Mouse (Mus musculus) forebrain, embryonic 15.5 days (tissue): Measurements from ENCODE around the gene Ints11. TPM values are rescaled to one million over a fixed set of nuclear protein-coding genes. Genes with fewer than 3 reads are reported as not detected.

Source experiments
- ATAC-seq: fragments of 200-750 bp; cut with Nextera tagmentation; replicated peaks from 2 replicates; pipeline ENCODE4 v1.8.0; 2017; ENCODE audit warnings: mild to moderate bottlenecking, moderate TSS enrichment, moderate library complexity
- H3K27ac ChIP-seq: fragments of 300-500 bp; sonication (generic); replicated peaks from 2 replicates; pipeline ENCODE4 v1.5.1; 2015; ENCODE audit warnings: mild to moderate bottlenecking, inconsistent platforms
- H3K27me3 ChIP-seq: fragments of 300-500 bp; sonication (generic); 2 replicates; pipeline ENCODE4 v1.6.1; 2015; ENCODE audit warnings: inconsistent platforms
- H3K36me3 ChIP-seq: fragments of 300-500 bp; sonication (generic); 2 replicates; pipeline ENCODE4 v1.6.1; 2015; ENCODE audit warnings: mild to moderate bottlenecking, inconsistent platforms
- H3K4me1 ChIP-seq: fragments of 300-500 bp; sonication (generic); 2 replicates; pipeline ENCODE4 v1.6.1; 2015; ENCODE audit warnings: inconsistent platforms
- H3K4me2 ChIP-seq: fragments of 300-500 bp; sonication (generic); replicated peaks from 2 replicates; pipeline ENCODE4 v1.6.1; 2015; ENCODE audit warnings: mild to moderate bottlenecking, inconsistent platforms
- H3K4me3 ChIP-seq: fragments of 300-500 bp; sonication (generic); 2 replicates; pipeline ENCODE4 v1.5.1; 2015; ENCODE audit warnings: mild to moderate bottlenecking, inconsistent platforms
- H3K9ac ChIP-seq: fragments of 300-500 bp; sonication (generic); replicated peaks from 2 replicates; pipeline ENCODE4 v1.6.1; 2015; ENCODE audit warnings: mild to moderate bottlenecking, inconsistent platforms
- H3K9me3 ChIP-seq: fragments of 300-500 bp; sonication (generic); 2 replicates; pipeline ENCODE4 v1.6.1; 2016; ENCODE audit warnings: inconsistent platforms
- WGBS: fragments of 180-500 bp; shearing (Covaris S2); methylation state at CpG from one replicate; pipeline ENCODE4 v1.1.7; 2015; ENCODE audit warnings: mixed read lengths; 5-methylcytosine and 5-hydroxymethylcytosine counted together
- polyA plus RNA-seq: library from polyadenylated mRNA; unstranded; fragments of >200 nt; fragmentation: Nextera tagmentation; extraction: Ambion mirVana; gene quantifications from 2 replicates; pipeline ENCODE4 v1.2.1, GENCODE M21; 2015

The Ints11 gene
- polyA plus RNA-seq, 1 experiment from 2014 or later = 90.6 TPM

DNA sequence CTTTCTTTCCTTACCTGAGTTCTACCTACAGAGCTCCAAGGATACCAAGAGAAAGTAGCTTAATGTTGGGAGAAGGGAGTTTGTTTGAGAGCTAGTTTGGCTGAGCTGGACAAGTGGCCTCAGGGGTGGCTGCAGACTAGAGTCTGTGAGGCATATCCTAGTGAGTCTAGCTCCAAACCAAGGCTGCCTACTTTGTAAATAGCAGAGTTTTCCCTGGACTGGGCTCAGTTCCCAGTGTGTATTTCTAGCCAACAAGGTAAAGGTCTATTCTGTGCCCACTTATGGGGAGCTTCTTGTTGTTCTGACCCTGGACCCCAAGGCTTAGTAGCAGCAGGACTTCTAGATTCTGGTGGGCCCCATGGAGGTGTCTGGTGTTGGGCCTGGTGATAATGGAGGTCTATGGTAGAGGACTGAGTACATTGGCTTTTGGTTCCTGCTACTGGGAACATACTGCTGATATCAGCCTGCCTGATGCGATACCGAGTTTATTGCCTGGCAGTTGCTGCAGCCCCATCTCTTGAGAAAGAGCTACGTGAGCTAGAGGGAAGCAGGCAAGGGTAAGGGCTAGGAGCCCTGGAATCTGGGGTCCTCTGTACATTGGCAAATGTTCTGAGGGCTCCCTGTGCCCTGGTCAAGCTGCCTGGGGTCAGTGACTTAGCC lies 19.4 kb upstream of the Ints11 start:
- Histone ChIP-seq H3K27me3 (no peaks in the 10 kb centered on the region), H3K27ac (no peak overlapping the region), H3K4me2 (no peak overlapping the region), H3K36me3 (peaks cover 11% of the 10 kb centered on the region; the same call in 1 of the 2 replicates), H3K9ac (0 out of 2 replicates have a peak overlapping the region, but pooled peaks have one; percentile 90), H3K4me1 (peaks cover 33% of the 10 kb centered on the region), H3K9me3 (no peaks in the 10 kb centered on the region), H3K4me3 (no peak overlapping the region)
- ATAC-seq = no peak
- WGBS = 96% methylated on average over 3 of the region's 3 CpGs

- peaks cover 32% of the 10 kb centered on the region for H3K4me1 ChIP-seq
Observed at GRCm38 (mm10) chr4:155851368-155851767, 18.0 kb upstream of the Ints11 start.

DNA sequence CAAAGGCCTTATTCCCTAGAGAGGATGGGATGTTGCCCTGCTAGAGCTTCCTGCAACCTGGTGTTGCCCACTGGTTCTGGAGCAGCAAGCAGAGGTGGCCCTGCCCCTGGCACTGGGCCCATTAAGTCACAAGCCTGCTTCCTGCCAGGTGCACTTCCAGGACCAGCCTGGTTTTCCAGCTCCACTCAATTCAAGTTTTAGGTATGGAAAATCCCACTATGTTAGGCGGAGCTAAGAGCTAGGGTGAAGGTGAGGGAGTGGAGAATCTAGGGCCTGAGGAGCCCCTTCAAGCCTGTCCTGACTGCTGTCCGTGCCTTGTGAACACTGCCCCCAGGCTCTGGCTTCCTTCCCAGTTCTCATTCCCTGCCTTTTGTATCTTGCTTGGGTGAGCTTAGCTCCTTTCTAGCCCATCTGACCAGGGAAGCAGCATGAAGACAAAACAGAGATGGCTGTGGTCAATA lies 17.4 kb upstream of the Ints11 start:
- no peak overlapping the region for H3K27ac ChIP-seq
- 63% methylated on average over 2 of the region's 2 CpGs for WGBS
- peaks cover 25% of the 10 kb centered on the region for H3K4me1 ChIP-seq
- H3K36me3 ChIP-seq = peaks cover 25% of the 10 kb centered on the region
- ATAC-seq = no peak
- H3K9me3 ChIP-seq = no peaks in the 10 kb centered on the region
- H3K4me2 ChIP-seq = no peak overlapping the region
- no peak overlapping the region for H3K9ac ChIP-seq
- H3K4me3 ChIP-seq = no peak overlapping the region
- no peaks in the 10 kb centered on the region for H3K27me3 ChIP-seq

More at GRCm38 (mm10) chr4:155851368-155851767, 18.0 kb upstream of the Ints11 start:
- Histone ChIP-seq H3K9ac (no peak overlapping the region), H3K36me3 (peaks cover 25% of the 10 kb centered on the region), H3K9me3 (no peaks in the 10 kb centered on the region), H3K4me3 (no peak overlapping the region), H3K27me3 (no peaks in the 10 kb centered on the region), H3K27ac (no peak overlapping the region), H3K4me2 (no peak overlapping the region)
- 95% methylated on average over 3 of the region's 3 CpGs for WGBS
- ATAC-seq = no peak

DNA sequence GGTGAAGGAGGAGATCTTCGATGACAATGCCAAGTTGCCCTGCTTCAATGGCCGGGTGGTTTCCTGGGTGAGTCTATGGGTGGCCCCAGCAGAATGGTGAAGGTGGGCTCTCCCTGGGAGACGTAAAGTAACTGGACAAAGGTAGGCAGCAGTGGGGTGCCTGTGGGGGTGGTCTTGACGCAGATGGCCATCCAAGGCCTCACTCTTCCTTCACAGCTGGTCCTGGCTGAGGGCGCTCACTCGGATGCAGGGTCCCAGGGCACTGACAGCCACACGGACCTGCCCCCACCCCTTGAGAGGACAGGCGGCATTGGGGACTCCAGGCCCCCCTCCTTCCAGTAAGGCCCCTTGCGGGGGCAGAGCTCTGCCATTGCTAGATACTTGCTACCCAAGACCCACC lies 15.9 kb upstream of the Ints11 start:
- Histone ChIP-seq H3K4me2 (no peak overlapping the region), H3K27me3 (no peaks in the 10 kb centered on the region), H3K36me3 (peaks cover 37% of the 10 kb centered on the region), H3K27ac (no peak overlapping the region), H3K4me1 (peaks cover 19% of the 10 kb centered on the region), H3K9me3 (no peaks in the 10 kb centered on the region), H3K4me3 (no peak overlapping the region), H3K9ac (no peak overlapping the region)
- 94% methylated on average over 9 of the region's 9 CpGs for WGBS
- no peak for ATAC-seq

GRCm38 (mm10) chr4:155854991-155855390 lies 14.4 kb upstream of the Ints11 start:
- peaks cover 52% of the 10 kb centered on the region for H3K36me3 ChIP-seq
- no peak overlapping the region for H3K9ac ChIP-seq
- H3K27ac ChIP-seq = no peak overlapping the region
- no peak overlapping the region for H3K4me2 ChIP-seq
- no peak for ATAC-seq
- H3K27me3 ChIP-seq = no peaks in the 10 kb centered on the region
- H3K9me3 ChIP-seq = no peaks in the 10 kb centered on the region
- WGBS = 96% methylated on average over 12 of the region's 12 CpGs
- H3K4me1 ChIP-seq = peaks cover 3% of the 10 kb centered on the region
- no peak overlapping the region for H3K4me3 ChIP-seq

DNA sequence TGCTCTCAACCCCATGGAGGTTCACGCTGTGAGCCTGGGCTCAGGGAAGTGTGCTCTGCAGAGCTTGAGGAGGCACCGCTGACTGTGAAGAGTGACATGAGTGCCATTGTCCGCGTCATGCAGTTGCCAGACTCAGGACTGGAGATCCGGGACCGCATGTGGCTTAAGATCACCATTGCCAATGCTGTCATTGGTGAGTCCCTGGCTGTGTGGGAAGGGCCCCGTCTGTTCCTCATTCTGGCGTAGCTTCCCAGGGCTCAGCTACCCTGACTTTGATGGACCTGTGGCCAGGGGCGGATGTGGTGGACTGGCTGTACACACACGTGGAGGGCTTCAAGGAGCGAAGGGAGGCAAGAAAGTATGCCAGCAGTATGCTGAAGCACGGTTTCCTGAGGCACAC lies 13.3 kb upstream of the Ints11 start:
- ATAC-seq = no peak
- H3K36me3 ChIP-seq = peaks cover 63% of the 10 kb centered on the region

GRCm38 (mm10) chr4:155856881-155857280 lies 12.5 kb upstream of the Ints11 start:
- no peak overlapping the region for H3K27ac ChIP-seq
- no peaks in the 10 kb centered on the region for H3K4me1 ChIP-seq
- no peaks in the 10 kb centered on the region for H3K9me3 ChIP-seq
- ATAC-seq = no peak
- H3K36me3 ChIP-seq = peaks cover 70% of the 10 kb centered on the region
- H3K4me3 ChIP-seq = no peak overlapping the region
- no peaks in the 10 kb centered on the region for H3K27me3 ChIP-seq
- no peak overlapping the region for H3K9ac ChIP-seq
- WGBS = 78% methylated on average over 3 of the region's 3 CpGs
- H3K4me2 ChIP-seq = no peak overlapping the region

More for the DNA sequence above, 13.3 kb upstream of the Ints11 start:
- Histone ChIP-seq H3K4me3 (no peak overlapping the region), H3K9ac (no peak overlapping the region), H3K27ac (no peak overlapping the region), H3K4me1 (no peaks in the 10 kb centered on the region), H3K27me3 (no peaks in the 10 kb centered on the region), H3K4me2 (no peak overlapping the region), H3K9me3 (no peaks in the 10 kb centered on the region)
- 92% methylated on average over 12 of the region's 12 CpGs for WGBS

- H3K9ac ChIP-seq = no peak overlapping the region
- H3K4me2 ChIP-seq = no peak overlapping the region
- no peaks in the 10 kb centered on the region for H3K9me3 ChIP-seq
- H3K27ac ChIP-seq = no peak overlapping the region
- no peak overlapping the region for H3K4me3 ChIP-seq
- H3K27me3 ChIP-seq = no peaks in the 10 kb centered on the region
- ATAC-seq = no peak
- H3K36me3 ChIP-seq = peaks cover 65% of the 10 kb centered on the region
- 33% methylated on average over 13 of the region's 13 CpGs for WGBS
- H3K4me1 ChIP-seq = no peaks in the 10 kb centered on the region
Observed at GRCm38 (mm10) chr4:155859318-155859717, 10.0 kb upstream of the Ints11 start.

GRCm38 (mm10) chr4:155861787-155862186 lies 7.6 kb upstream of the Ints11 start:
- no peak for ATAC-seq
- Histone ChIP-seq H3K4me2 (no peak overlapping the region), H3K4me3 (no peak overlapping the region), H3K27ac (no peak overlapping the region), H3K27me3 (no peaks in the 10 kb centered on the region), H3K36me3 (peaks cover 63% of the 10 kb centered on the region), H3K4me1 (no peaks in the 10 kb centered on the region), H3K9me3 (no peaks in the 10 kb centered on the region), H3K9ac (no peak overlapping the region)
- 92% methylated on average over 7 of the region's 7 CpGs for WGBS

GRCm38 (mm10) chr4:155863001-155863400 lies 6.3 kb upstream of the Ints11 start, which contains the start of gene Tas1r3:
Gene Tas1r3 (minus strand): TSS chr4:155863362.
- 76% methylated on average over 5 of the region's 5 CpGs for WGBS
- H3K9me3 ChIP-seq = no peaks in the 10 kb centered on the region
- peaks cover 57% of the 10 kb centered on the region for H3K36me3 ChIP-seq
- H3K4me3 ChIP-seq = no peak within 1 kb of the TSS
- H3K4me2 ChIP-seq = no peak within 1 kb of the TSS
- ATAC-seq = no peak
- no peak within 1 kb of the TSS for H3K27ac ChIP-seq
- H3K4me1 ChIP-seq = no peaks in the 10 kb centered on the region
- no peak within 1 kb of the TSS for H3K9ac ChIP-seq
- H3K27me3 ChIP-seq = no peaks in the 10 kb centered on the region

GRCm38 (mm10) chr4:155868614-155869298 lies 590 bp upstream of the Ints11 start:
- Histone ChIP-seq H3K4me1 (peaks cover 26% of the 10 kb centered on the region), H3K4me3 (peak overlapping the region; percentile 65), H3K9ac (peak overlapping the region; percentile 87), H3K36me3 (peaks cover 33% of the 10 kb centered on the region), H3K9me3 (no peaks in the 10 kb centered on the region), H3K4me2 (peak overlapping the region; percentile 98), H3K27ac (0 out of 2 replicates have a peak overlapping the region, but pooled peaks have one; percentile 71), H3K27me3 (no peaks in the 10 kb centered on the region)
- WGBS = 12% methylated on average over 22 of the region's 22 CpGs
- peak; percentile 2; the same call in 1 of the 2 replicates for ATAC-seq

DNA sequence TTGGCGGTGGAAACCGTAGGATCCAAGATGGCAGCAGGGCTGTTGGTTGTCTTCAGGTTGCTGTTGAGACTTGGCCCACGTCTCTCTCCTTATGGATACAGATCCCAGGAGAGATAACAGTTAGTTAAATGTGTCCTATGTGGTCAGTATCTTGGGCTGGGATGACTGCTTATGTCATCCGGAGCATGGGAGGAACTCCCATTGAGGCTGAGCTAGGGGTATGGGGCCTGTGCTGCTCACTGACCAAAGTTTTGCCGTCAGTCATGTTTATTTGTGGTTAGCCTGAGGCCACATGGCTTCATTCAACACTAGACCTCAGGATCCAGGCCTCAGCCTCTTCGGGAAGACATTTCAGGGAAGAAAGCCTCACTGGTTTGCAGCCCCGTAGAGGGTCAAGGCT lies 2.1 kb downstream of the Ints11 start:
- H3K36me3 ChIP-seq = peaks cover 41% of the 10 kb centered on the region
- WGBS = 95% methylated on average over 7 of the region's 7 CpGs
- H3K9ac ChIP-seq = no peak overlapping the region
- H3K4me2 ChIP-seq = no peak overlapping the region
- H3K4me3 ChIP-seq = no peak overlapping the region
- no peaks in the 10 kb centered on the region for H3K27me3 ChIP-seq
- H3K27ac ChIP-seq = no peak overlapping the region
- no peaks in the 10 kb centered on the region for H3K9me3 ChIP-seq
- H3K4me1 ChIP-seq = peaks cover 26% of the 10 kb centered on the region
- ATAC-seq = no peak
